Mouse (Mus musculus) activated CD4-positive, CD25-positive, alpha-beta regulatory T cell (primary cell): Measurements from ENCODE around the gene Gm3453. TPM values are rescaled to one million over a fixed set of nuclear protein-coding genes. Genes with fewer than 3 reads are reported as not detected.

Experiments used
- polyA plus RNA-seq, 2 experiments: library from polyadenylated mRNA; unstranded; fragments of 100-300 nt; shearing (Covaris generic); gene quantifications; one replicate each; pipeline ENCODE4 v1.2.1; 2017

The Gm3453 gene
- polyA plus RNA-seq, result under 1 TPM in 1 of 2 experiments, not detected in 1; 0.33 TPM

GRCm38 (mm10) chr14:5979037-5979436 lies at the start of gene Gm3453:
TSS of gene Gm3453 (minus strand) at chr14:5979137.

DNA sequence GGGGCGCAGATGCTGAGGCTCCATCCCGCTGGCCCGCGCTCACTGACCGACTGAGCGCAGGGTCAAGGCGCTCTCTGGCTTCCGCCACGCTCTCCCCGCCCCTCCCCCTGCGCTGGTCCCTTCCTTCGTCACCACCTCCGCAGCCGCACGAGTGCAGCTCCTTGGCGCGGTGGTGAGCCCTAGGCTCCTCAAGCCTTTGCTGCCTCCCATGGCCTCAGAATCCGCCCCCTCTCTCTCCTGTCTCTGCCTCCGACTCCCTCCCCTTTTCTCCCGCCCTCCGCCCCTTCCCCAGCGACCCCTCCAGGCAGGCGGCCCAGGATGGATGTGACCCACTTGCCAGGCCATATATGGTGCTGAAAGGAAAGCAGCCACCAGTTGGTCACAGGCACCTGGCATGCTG lies 17.3 kb downstream of the Gm3453 start, which contains the start of gene Gm3248:
Gene Gm3248 (minus strand): TSS at position 111 of the 400 bp plus-strand sequence.

Other genes with a start within 250 kb of the Gm3453 start
- gene Gm3373, start 237.6 kb downstream of the Gm3453 start, polyA plus RNA-seq, result 1 to 10 TPM in 1 of 2 experiments, under 1 TPM in 1; 0.42 to 1.9 TPM
- 1 to 10 TPM; 1.3 to 1.7 TPM for gene Gm3383, start 171.2 kb downstream of the Gm3453 start, polyA plus RNA-seq
- gene Gm3424, start 148.8 kb downstream of the Gm3453 start, polyA plus RNA-seq, result not detected
- under 1 TPM; 0.12 to 0.53 TPM for gene Gm8237, start 98.8 kb downstream of the Gm3453 start, polyA plus RNA-seq
- under 1 TPM; 0.56 to 0.69 TPM for gene Gm3248, start 17.4 kb downstream of the Gm3453 start, polyA plus RNA-seq
- gene Gm6337, start 79.1 kb upstream of the Gm3453 start, polyA plus RNA-seq, result not detected
- gene Gm8206, start 114.8 kb upstream of the Gm3453 start, polyA plus RNA-seq, result under 1 TPM; 0.16 to 0.26 TPM
- gene Gm3468, start 129.5 kb upstream of the Gm3453 start, polyA plus RNA-seq, result 1 to 10 TPM; 2.9 to 4.1 TPM
- gene Gm3476, start 146.7 kb upstream of the Gm3453 start, polyA plus RNA-seq, result under 1 TPM in 1 of 2 experiments, not detected in 1; 0.68 TPM
- under 1 TPM in 1 of 2 experiments, not detected in 1; 0.11 TPM for gene Gm21560, start 240.2 kb upstream of the Gm3453 start, polyA plus RNA-seq